Mouse (Mus musculus): ENCODE measurements around the gene Ctcfl. TPM values are rescaled to one million over a fixed set of nuclear protein-coding genes. Genes with fewer than 3 reads are reported as not detected.

The Ctcfl gene
- 0.07 and 0.11 TPM in 2 replicates for polyA plus RNA-seq (2016; fragmentation: Nextera tagmentation; extraction: Ambion mirVana)

DNA sequence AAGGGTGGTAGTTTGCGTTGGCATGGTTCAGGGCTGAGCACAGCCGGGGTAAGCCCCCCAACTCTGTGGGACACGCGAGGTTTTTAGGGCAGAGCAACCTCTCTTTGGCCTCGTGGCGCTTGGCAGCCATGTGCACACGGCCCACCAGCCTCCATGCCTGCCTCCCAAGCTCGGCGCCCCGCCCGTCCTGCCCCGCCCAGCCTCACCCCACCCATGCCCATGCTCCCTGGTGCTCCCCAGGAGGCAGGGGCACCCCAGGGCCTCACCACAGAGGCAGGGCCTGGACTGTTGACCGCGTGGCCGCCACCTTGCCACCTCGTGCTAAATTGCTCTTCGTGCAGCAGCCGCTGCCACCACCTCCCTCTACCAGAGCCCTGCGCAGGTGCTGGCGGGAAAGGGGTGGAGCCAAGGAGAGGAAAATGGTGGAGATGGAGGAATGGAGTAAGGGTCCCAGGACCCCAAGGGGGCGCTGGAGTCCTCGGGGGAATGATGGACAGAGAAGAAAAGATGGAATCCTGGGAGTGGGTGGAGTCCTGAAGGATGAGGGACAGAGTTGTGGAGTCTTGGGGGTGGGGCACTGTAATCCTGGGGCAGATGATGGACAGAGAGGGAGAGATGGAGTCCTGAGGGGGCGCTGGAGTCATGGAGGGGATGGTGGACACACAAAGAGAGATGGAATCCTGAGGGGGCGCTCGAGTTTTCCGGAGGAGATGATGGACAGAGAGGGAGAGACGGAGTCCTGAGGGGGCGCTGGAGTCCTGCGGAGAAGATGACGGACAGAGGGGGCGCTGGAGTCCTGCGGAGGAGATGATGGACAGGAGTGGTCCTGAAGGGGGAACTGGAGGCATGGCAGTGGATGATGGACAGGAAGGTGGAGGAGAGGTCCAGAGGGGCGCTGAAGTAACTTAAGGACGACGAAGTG lies at the start of gene Ctcfl:
Gene Ctcfl (minus strand): TSS at position 503 of the 922 bp plus-strand sequence.
- Histone ChIP-seq H3K4me3 (no peak within 1 kb of the TSS), H3K4me1 (peaks cover 9% of the 10 kb centered on the region), H3K9me3 (replicated peaks) (no peaks in the 10 kb centered on the region), H3K27me3 (ENCODE audit: low read depth, poor library complexity, severe bottlenecking) (no peaks in the 10 kb centered on the region; the same call in 1 of the 2 replicates), H3K36me3 (no peaks in the 10 kb centered on the region), H3K27ac (replicated peaks) (0 out of 2 replicates have a peak within 1 kb of the TSS, but pooled peaks have one; percentile 13)
- WGBS: 89% methylated on average over 35 of the region's 35 CpGs
- no peak for DNase-seq (ENCODE audit: low spot score)

DNA sequence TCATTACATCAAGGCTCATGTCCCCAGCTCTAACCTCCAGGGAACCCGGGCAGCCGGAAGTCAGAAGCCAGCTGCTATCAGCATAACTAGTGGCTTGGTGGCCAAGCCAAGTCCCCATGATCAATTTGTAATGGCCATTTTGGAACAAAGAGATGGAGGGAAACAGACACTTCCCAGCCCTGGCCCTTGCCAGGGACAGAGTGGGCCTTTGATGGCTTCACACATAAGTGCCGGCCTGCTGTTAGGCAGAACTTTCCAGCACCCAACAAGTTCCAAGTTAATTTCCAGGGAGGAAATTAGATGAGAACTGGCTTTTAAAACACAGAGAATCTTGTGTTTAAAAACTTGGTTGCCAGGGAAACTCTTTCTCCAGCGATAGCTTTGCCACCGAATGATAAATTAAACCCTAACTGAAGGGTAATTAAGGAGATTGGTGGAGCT lies 49.1 kb upstream of the Ctcfl start:
- Histone ChIP-seq H3K9me3 (replicated peaks) (no peaks in the 10 kb centered on the region), H3K36me3 (no peaks in the 10 kb centered on the region), H3K27ac (replicated peaks) (no peak overlapping the region), H3K27me3 (ENCODE audit: low read depth, poor library complexity, severe bottlenecking) (peaks cover 49% of the 10 kb centered on the region), H3K4me1 (peaks cover 33% of the 10 kb centered on the region), H3K4me3 (no peak overlapping the region)
- no peak for DNase-seq (ENCODE audit: low spot score)
- 82% methylated on average over 5 of the region's 5 CpGs for WGBS

DNA sequence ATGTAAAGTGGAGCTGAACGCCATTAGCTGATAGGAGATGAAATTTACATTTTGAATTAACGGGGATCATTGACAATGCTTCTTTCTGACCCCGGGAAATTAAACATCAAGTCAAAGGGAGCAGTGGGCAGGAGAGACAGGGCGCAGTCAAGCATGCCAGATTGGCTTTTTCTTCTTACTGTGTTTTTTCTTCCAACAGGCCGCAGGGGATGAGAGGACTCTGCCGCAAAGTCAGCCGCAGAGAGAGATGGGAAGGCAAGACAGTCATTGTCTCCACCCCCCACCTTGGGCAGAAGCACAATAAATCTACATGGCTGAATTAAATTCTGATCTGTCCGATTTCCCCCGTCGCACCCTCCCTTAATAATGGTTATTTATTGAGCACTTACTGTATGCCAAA lies 46.0 kb upstream of the Ctcfl start:
- no peak overlapping the region for H3K27ac ChIP-seq (replicated peaks)
- no peak for DNase-seq (ENCODE audit: low spot score)
- WGBS: 88% methylated on average over 10 of the region's 10 CpGs

DNA sequence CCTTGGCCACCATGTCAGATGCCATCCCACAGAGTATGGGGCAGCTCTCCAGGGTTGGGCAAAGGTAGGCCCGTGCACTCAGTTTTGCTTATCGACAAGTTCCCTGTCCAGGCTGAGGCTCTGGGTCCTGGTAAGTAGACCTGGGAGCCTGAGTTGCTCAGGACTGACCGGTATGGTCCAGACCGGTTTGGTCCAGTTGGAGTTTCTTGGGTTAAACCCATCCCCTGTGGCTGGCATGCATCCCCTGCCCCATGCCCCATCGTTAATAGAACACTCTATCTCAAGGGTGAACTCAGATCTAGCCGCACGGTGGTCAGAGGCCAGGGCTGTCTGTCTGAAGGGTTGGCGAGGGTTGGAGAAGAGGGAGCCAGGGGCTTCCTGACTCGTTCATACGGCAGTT lies 45.6 kb upstream of the Ctcfl start:
- Histone ChIP-seq H3K9me3 (replicated peaks) (no peaks in the 10 kb centered on the region), H3K27me3 (ENCODE audit: low read depth, poor library complexity, severe bottlenecking) (peaks cover 19% of the 10 kb centered on the region), H3K4me3 (no peak overlapping the region), H3K36me3 (no peaks in the 10 kb centered on the region), H3K4me1 (0 out of 2 replicates have a peak, but pooled peaks cover 11% of the 10 kb centered on the region), H3K27ac (replicated peaks) (no peak overlapping the region)
- no peak for DNase-seq (ENCODE audit: low spot score)
- 88% methylated on average over 10 of the region's 10 CpGs for WGBS

More for the DNA sequence above, 46.0 kb upstream of the Ctcfl start:
- Histone ChIP-seq H3K27me3 (ENCODE audit: low read depth, poor library complexity, severe bottlenecking) (peaks cover 23% of the 10 kb centered on the region), H3K9me3 (replicated peaks) (no peaks in the 10 kb centered on the region), H3K36me3 (no peaks in the 10 kb centered on the region), H3K4me3 (no peak overlapping the region), H3K4me1 (0 out of 2 replicates have a peak, but pooled peaks cover 11% of the 10 kb centered on the region)

DNA sequence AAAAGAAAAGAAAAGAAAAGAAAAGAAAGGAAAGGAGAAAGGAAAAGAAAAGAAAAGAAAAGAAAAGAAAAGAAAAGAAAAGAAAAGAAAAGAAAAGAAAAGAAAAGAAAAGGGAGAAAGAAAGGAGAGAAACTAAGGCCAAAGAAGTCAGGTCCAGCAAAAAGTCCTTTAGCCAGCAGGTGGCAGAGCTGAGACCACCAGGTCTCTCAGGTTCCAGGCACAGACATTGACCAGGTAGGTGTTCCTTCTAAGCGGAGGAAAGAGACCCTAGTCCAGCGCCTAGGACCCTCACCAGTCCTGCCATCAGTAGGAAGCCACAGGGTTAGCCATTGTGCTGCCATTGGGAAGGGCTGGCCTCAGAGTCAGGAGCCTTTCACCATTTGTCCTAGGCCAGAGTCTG lies 45.0 kb upstream of the Ctcfl start:
- WGBS: 34% methylated on average over 2 of the region's 2 CpGs
- DNase-seq (ENCODE audit: low spot score): no peak
- no peaks in the 10 kb centered on the region for H3K9me3 ChIP-seq (replicated peaks)
- no peak overlapping the region for H3K27ac ChIP-seq (replicated peaks)
- peaks cover 16% of the 10 kb centered on the region; the same call in 1 of the 2 replicates for H3K27me3 ChIP-seq (ENCODE audit: low read depth, poor library complexity, severe bottlenecking)
- no peaks in the 10 kb centered on the region for H3K36me3 ChIP-seq
- no peak overlapping the region for H3K4me3 ChIP-seq
- H3K4me1 ChIP-seq: peaks cover 14% of the 10 kb centered on the region

DNA sequence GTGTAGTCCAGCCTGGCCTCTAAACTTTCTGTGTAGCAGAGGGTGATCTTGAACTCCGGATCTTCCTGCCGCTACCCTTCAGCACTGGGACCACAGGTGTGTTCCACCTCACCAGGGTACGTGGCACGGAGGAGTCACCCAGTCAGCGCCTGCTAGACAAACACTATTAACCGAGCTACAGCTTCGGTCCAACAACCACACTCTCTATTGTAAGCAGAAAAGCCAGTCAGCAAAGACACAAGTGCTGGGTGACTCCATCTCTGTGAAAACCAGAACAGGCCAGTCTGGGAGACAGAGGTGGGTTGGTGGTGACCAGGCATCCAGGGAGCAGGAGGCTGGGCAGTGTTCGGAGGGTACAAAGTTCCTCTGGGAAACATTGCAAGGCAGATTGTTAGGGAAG lies 44.1 kb upstream of the Ctcfl start:
- no peak overlapping the region for H3K4me3 ChIP-seq
- H3K4me1 ChIP-seq: peaks cover 13% of the 10 kb centered on the region
- peaks cover 9% of the 10 kb centered on the region; the same call in 1 of the 2 replicates for H3K27me3 ChIP-seq (ENCODE audit: low read depth, poor library complexity, severe bottlenecking)
- no peaks in the 10 kb centered on the region for H3K9me3 ChIP-seq (replicated peaks)
- 89% methylated on average over 8 of the region's 8 CpGs for WGBS
- H3K36me3 ChIP-seq: no peaks in the 10 kb centered on the region
- H3K27ac ChIP-seq (replicated peaks): no peak overlapping the region; the same call in 1 of the 2 replicates
- no peak for DNase-seq (ENCODE audit: low spot score)

DNA sequence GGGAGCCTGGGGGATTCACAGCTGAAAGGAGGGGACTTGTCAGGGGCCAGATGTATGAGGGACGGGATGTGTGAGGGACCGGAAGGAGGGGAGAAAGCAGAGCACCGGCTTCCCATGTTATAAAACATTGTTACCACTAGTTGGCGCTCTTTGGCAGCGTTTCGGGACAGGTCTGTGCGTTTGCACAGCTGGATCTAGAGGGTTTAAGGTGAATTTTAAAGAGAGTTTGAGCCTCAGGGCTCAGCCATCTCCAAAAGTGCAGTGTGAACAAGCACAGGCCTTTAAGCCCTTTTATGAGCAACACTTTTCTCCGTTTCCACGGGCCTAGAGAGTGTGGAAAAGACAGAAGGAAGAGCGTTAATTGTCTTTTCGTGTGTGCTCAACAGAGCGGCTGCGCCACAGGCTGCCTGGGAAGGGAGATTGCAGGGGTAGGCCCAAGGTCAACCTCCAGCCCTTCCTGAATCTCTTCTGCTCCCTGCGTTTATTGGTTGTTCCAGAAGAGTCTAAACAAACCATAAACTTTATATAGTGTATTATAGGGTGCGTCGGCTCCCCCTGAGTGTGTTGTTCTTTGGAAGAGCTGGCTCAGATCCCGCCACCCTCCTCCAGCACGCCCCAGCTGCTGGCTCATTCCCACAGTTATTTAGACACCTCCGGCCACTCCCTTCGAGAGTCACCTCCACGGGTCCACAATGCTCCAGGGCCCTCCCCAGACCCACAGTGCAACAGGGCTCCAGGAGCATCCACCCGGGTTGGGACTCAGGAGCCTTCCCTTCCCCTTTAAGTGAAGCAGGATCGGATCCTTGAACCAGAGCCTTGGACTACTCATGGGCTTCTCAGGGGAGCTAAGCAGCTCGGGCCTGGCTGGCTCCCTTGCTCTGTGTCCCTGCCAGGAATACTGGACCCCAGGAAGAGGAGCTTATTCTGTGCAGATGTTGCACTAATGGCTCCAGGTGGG lies 40.3 kb upstream of the Ctcfl start:
- H3K36me3 ChIP-seq: no peaks in the 10 kb centered on the region
- no peaks in the 10 kb centered on the region for H3K27me3 ChIP-seq (ENCODE audit: low read depth, poor library complexity, severe bottlenecking)
- peaks cover 13% of the 10 kb centered on the region for H3K4me1 ChIP-seq
- 57% methylated on average over 24 of the region's 24 CpGs for WGBS
- H3K4me3 ChIP-seq: no peak overlapping the region
- H3K27ac ChIP-seq (replicated peaks): peak overlapping the region; percentile 67; the same call in 1 of the 2 replicates
- no peaks in the 10 kb centered on the region for H3K9me3 ChIP-seq (replicated peaks)
- peak; percentile 75 for DNase-seq (ENCODE audit: low spot score)

DNA sequence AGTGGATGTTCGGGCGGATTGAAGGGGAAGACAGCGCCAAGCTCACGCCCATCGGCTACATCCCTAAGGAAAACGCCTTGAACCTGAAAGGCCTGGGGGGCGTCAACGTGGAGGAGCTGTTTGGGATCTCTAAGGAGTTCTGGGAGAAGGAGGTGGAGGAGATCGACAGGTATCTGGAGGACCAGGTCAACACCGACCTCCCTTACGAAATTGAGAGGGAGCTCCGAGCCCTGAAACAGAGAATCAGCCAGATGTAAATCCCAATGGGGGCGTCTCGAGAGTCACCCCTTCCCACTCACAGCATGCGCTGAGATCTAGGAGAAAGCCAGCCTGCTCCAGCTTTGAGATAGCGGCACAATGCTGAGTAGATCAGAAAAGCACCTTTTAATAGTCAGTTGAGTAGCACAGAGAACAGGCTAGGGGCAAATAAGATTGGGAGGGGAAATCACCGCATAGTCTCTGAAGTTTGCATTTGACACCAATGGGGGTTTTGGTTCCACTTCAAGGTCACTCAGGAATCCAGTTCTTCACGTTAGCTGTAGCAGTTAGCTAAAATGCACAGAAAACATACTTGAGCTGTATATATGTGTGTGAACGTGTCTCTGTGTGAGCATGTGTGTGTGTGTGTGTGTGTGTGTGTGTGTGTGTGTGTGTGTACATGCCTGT lies 39.2 kb upstream of the Ctcfl start:
- no peaks in the 10 kb centered on the region for H3K27me3 ChIP-seq (ENCODE audit: low read depth, poor library complexity, severe bottlenecking)
- DNase-seq (ENCODE audit: low spot score): no peak
- H3K4me3 ChIP-seq: no peak overlapping the region
- H3K36me3 ChIP-seq: no peaks in the 10 kb centered on the region
- WGBS: 90% methylated on average over 19 of the region's 19 CpGs
- no peaks in the 10 kb centered on the region for H3K9me3 ChIP-seq (replicated peaks)
- H3K27ac ChIP-seq (replicated peaks): no peak overlapping the region
- H3K4me1 ChIP-seq: peaks cover 13% of the 10 kb centered on the region

DNA sequence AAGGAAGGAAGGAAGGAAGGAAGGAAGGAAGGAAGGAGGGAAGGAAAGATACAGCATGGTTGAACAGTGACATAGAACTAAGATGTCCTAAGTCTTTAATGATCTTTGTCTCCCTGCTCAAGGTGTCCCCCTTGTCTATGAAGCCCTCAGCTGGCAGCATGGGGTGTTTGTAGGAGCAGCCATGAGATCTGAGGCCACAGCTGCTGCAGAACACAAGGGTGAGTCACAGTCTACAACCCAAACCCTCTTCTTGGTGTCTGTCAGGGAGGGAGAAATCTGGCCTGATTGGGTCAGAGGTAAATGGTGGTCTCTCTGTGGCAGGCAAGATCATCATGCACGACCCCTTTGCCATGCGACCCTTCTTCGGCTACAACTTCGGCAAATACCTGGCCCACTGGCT lies 38.5 kb upstream of the Ctcfl start:
- WGBS: 89% methylated on average over 4 of the region's 4 CpGs
- DNase-seq (ENCODE audit: low spot score): no peak
- H3K36me3 ChIP-seq: no peaks in the 10 kb centered on the region

DNA sequence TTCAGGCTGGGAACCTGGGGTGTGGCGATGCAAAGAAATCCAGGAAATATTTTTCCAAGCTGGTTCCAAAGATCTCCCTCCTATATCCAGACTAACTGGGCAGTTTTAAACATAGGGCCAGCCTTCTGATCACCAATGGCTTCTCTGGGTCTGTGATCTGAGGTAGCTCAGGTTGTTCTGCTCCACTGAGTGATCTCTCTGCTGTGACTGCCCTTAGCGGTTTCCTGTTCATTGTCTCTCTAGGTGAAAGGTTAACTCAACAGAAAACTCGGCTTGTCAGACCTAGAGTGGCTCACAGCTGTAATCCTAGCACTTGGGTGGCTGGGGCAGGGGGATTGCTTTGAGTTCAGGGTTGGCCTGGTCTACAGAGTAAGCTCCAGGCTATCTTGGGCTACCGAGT lies 38.1 kb upstream of the Ctcfl start:
- peaks cover 13% of the 10 kb centered on the region for H3K4me1 ChIP-seq
- H3K4me3 ChIP-seq: no peak overlapping the region
- DNase-seq (ENCODE audit: low spot score): no peak
- no peaks in the 10 kb centered on the region for H3K9me3 ChIP-seq (replicated peaks)
- no peaks in the 10 kb centered on the region for H3K36me3 ChIP-seq
- H3K27ac ChIP-seq (replicated peaks): no peak overlapping the region
- 61% methylated on average over 4 of the region's 4 CpGs for whole genome bisulfite sequencing
- H3K27me3 ChIP-seq (ENCODE audit: low read depth, poor library complexity, severe bottlenecking): no peaks in the 10 kb centered on the region

More for the DNA sequence above, 38.5 kb upstream of the Ctcfl start:
- peaks cover 13% of the 10 kb centered on the region for H3K4me1 ChIP-seq
- no peaks in the 10 kb centered on the region for H3K27me3 ChIP-seq (ENCODE audit: low read depth, poor library complexity, severe bottlenecking)
- no peak overlapping the region for H3K4me3 ChIP-seq
- H3K27ac ChIP-seq (replicated peaks): no peak overlapping the region
- no peaks in the 10 kb centered on the region for H3K9me3 ChIP-seq (replicated peaks)

DNA sequence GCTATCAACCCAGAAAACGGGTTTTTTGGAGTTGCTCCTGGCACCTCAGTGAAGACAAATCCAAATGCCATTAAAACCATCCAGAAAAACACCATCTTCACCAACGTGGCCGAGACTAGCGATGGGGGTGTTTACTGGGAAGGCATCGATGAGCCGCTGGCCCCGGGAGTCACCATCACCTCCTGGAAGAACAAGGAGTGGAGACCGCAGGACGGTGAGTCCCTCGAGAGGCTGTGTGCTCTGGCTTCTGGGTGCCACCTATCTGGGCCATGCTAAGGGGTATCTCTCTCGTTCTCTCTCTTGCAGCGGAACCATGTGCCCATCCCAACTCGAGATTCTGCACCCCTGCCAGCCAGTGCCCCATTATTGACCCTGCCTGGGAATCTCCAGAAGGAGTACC lies 37.6 kb upstream of the Ctcfl start:
- H3K9me3 ChIP-seq (replicated peaks): no peaks in the 10 kb centered on the region
- 87% methylated on average over 13 of the region's 13 CpGs for WGBS
- no peak overlapping the region for H3K4me3 ChIP-seq
- no peaks in the 10 kb centered on the region for H3K27me3 ChIP-seq (ENCODE audit: low read depth, poor library complexity, severe bottlenecking)
- H3K4me1 ChIP-seq: peaks cover 10% of the 10 kb centered on the region
- DNase-seq (ENCODE audit: low spot score): no peak
- no peak overlapping the region for H3K27ac ChIP-seq (replicated peaks)
- no peaks in the 10 kb centered on the region for H3K36me3 ChIP-seq

DNA sequence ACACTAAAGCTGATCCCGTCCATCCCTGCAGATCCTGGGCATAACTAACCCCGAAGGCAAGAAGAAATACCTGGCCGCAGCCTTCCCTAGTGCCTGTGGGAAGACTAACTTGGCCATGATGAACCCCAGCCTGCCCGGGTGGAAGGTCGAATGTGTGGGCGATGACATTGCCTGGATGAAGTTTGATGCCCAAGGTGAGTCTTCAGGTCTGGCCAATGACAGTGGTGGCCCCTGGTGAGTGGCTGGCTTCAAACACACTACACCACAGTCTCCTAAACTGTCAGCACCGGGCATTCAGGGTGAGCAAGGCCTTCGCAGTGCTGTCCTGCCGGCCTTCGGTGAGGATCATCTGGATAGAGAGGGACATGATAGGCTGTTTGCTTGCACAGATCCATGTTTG lies 36.6 kb upstream of the Ctcfl start:
- Histone ChIP-seq H3K4me3 (no peak overlapping the region), H3K27ac (replicated peaks) (no peak overlapping the region), H3K36me3 (no peaks in the 10 kb centered on the region), H3K27me3 (ENCODE audit: low read depth, poor library complexity, severe bottlenecking) (no peaks in the 10 kb centered on the region), H3K9me3 (replicated peaks) (no peaks in the 10 kb centered on the region), H3K4me1 (peaks cover 6% of the 10 kb centered on the region)
- no peak for DNase-seq (ENCODE audit: low spot score)
- 94% methylated on average over 10 of the region's 10 CpGs for WGBS

Measured in midbrain, embryonic 10.5 days (tissue).